Mouse (Mus musculus) gastrocnemius, postnatal 4 days (tissue): ENCODE data around the gene Tbc1d7. TPM values are rescaled to one million over a fixed set of nuclear protein-coding genes. Genes with fewer than 3 reads are reported as not detected.

Source experiments
- DNase-seq, 2 experiments: peaks; one replicate each; pipeline ENCODE4 v3.0.0; 2021 to 2022; ENCODE audit warnings: low spot score in 2 of 2, mixed read lengths in 2 of 2
- total RNA-seq, 2 experiments: library from RNA; stranded (reverse); gene quantifications; 2 replicates each; pipeline ENCODE4 v1.2.3; 2021

Tbc1d7 gene
- total RNA-seq, 2 experiments from 2014 or later, result 24.0 to 26.8 TPM

DNA sequence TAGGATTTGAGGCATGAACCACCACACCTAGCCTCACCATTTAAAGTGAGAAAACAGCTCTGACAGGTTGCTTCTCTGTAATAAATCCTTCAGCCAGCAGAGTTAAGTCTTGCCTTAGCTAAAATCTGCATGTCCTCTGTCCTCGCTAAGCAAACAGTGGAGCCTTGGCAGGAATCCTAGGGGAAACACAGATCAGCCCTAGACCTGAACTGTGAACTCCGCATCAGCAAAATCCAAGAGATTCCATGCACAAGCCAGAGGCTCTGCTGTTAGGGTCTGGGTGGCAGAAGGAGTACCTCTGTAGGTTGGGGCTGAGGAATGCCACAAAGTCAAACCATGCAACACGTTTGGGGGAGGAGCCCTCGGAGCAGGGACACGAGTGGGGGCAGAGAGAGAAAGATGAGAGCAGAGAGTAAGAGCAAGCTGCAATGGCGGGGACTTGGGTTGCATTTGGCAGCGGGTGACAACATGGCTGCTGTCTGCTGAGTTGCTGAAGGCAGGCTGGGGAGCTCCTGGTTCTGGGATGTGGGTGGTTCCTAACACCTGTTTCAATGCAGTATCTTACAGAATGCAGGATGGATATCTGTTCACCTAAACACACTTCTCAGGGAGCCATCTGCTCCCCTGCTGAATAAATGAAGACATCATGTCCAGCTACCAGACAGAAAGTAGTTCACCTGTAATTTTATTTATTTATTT is 26.4 kb downstream of the Tbc1d7 start:
- DNase-seq, result no peak

DNA sequence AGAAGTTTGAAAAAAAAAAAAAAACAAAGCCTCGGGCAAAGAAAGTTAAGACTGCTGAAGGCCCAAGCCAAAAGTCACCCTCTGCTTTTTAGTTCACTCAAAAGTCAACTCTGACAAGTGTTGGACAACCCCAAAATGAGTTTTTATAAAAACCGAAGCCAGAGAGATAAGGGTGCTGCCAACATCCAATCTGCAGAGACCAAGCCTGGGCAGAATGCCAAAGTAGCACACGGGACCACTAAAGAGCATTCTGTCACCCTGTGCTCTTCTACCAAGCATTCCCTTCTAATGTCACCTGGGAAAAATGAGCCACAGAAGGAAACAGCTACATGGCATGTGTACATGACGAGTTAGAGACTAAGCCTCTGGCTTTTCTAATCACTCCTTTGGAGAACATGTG is 36.8 kb downstream of the Tbc1d7 start:
- DNase-seq, result no peak

DNA sequence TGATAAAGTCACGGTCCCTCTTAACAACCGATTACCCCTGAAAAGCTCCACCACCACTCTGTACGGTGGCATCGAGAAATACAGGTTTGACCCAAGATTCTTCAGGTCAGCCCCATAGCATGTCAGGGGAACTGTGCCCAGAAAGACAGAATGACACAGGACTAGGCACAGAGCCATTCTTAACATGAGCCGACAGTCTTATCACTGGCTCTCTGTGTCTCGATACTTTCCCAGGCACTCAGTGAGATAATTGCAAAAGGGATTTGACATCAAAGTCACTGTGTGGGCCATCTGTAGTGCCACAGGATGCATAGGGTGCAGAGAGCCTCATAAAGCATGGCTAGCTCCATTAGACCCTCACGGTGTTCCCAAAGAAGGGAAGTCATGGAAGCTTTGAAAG is 37.9 kb downstream of the Tbc1d7 start:
- DNase-seq, result no peak

DNA sequence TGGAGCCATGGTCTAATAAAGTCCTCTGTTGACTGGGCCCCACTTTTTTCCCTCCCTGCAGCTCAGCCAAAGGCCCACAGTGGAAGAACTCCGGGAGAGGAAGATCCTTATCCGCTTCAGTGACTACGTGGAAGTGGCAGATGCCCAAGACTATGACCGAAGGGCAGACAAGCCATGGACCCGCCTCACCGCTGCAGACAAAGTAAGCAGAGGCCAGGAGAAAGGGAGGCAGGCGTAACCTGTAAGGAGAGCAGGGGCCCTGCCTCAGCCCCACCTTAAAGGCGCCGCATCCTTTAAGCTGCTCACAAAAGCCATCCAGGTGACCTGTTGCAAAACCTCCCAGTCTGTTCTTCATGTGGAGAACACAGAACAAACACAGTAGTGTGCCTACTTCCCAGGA is 38.4 kb downstream of the Tbc1d7 start:
- no peak for DNase-seq

DNA sequence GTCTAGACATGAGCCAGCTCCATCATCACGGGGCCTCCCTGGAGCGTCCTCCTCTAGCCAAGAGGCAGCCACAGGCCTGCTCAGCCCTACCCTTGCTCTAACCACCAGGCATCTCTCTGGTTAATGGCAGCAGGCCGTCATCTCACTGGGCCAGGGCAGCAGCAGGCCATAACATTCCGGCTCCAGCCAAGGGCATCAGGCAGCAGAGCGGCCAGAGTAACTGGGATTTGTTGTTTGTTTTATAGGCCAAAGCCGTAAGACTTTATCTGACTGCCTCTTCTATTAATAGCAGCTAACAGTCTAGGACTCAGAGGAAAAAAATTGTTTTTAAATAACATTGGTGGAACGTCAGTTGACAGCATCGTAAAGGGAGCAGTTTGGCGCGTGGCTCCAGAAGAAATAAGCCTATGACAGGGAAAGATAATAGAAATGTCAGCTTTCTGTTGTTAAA is 39.5 kb downstream of the Tbc1d7 start:
- peak in 1 of 2 experiments; percentile 37 for DNase-seq

DNA sequence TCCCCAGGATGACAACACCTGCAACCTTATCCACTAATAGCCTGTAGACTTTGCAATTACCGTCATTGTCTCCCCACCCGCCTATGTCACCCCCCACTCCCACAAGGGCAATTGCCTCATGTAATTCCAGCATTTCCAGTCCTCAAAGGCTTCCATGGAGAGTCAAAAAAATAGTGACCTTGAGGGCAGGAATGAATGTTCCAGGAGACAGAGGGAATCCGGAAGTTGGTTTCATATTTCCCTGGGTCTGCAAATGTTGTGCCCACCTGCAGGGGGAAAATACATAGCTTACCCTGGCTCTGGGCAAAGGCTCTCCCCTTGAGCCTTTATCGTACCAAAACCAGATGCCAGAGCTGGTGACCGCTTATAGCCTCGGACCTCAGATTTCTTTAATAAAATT is 41.1 kb downstream of the Tbc1d7 start:
- DNase-seq, result no peak

DNA sequence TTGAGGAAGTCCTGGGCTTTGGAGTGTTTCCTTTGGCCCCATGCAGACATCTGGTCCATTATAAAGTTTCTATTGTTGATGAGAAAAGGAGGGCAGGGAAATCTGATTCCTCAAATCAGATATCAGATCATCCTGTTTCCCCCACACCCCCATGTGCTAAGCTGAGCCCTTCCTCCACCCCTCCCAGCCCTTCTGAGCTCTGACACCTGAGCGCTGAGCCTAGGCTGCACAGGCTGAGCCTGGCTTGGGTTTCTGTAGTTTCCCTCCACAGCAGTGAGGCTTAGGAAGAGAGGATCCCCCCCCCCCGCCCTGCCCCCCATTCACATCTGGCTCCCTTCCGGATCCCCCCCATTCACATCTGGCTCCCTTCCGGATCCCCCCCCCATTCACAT is 46.6 kb downstream of the Tbc1d7 start:
- DNase-seq, result no peak

DNA sequence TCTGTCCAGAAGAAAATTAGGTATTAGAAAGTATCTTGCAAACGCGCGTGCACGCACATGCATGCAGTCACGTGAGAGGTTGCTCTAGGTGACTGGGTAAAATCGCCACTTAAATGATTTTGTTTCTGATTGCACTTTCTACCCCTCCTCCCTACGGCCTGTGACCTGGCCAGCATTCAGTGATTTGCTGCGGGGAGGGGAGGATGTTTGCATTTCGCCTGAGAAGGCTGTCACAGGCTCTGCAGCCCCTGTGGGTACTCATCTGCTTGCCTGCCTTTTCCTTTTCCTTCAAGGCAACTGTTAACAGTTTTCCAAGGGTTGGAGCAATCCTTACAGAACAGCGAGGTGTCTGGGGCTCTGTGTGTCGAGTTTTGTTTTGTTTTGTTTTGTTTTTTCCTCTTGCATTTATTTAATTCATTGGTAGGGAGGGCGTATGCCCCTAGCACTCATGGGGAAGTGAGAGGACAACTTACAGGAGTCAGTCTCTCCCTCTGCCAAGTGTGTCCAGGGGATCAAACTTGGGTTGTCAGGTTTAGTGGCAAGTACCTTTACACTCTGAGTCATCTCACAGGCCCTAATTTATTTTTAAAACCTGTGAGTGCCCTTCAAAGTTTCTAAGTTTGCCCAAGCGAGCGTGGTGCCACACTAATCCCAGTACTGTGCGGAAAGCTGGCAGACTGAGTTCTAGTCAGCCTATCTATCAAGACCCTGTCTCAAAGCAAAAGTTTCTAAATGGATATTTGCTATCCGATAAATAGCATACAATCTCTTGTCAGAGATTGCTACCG is 47.2 kb downstream of the Tbc1d7 start:
- DNase-seq, result no peak

DNA sequence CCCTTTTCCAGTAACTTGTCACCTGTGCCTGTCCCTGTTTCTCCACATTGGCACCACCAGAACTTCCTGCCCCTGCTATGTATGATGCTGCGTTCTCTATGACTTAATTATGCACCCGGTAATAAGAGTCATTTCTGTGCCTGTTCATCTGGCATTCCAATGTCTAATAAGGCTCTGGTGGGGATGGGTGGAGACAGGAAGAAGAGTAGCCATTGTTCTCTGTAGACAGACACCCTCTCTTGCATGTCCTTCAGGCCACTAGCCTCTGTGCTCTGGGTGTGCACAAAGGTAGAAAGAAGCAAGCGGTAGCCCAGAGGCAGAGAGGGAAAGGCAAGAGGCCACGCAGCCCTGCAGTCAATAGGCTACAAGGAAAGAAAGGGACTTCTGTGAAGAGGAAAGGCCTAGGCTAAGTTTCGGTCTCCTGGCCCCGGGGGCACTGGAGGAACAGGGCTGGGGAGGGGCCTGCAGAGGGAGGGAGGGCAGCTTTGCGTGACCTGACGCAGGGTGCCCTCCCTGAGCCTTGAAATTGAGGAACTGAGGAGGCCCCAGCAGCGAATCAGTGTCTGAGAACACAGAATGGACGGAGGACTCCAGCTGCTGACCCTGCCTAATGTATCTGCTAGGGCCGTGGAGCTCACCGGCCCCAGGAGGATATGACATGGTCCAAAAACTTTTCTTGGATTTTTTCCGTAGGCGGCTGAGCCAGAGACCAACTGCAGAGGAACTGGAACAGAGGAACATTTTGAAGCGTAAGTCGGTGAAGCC is 48.8 kb downstream of the Tbc1d7 start:
- peak in 1 of 2 experiments; percentile 39 for DNase-seq

DNA sequence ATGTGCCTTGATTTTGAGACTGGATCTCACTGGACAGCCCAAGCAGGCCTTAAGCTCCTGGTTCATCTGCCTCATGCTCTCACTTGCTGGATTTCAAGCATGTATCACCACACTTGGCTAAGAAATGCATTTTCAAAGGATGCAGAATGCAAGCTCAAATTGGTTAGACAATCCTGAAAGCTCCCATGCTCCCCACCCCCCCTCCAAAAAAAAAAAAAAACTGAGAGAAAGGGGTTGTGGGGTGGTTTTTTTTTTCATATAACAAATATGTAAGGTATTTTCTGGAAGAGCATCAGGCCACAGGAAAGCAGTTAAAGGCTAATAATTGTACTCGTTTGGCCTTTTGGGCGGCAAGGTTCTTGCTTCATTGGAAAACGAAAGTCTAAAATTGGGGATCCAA is 58.2 kb downstream of the Tbc1d7 start:
- no peak for DNase-seq

DNA sequence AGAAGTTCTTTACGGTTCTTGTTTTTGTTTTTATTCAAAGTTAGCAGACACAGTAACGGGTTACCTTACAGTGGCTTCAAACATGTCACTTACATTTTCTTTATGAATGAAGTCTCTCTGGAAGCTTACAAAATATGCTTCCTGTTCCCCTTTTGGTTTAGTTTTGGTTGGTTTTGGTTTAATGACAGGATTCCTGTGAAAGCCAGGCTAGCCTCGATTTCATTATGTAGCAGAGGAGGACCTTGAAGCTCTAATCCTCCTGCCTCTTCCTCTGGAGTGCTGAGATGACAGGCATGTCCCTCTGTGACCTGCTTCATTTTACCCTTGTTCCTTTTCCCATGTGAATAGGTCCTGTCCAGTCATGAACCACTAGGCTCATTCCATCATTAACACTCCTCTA is 58.6 kb downstream of the Tbc1d7 start:
- no peak for DNase-seq

DNA sequence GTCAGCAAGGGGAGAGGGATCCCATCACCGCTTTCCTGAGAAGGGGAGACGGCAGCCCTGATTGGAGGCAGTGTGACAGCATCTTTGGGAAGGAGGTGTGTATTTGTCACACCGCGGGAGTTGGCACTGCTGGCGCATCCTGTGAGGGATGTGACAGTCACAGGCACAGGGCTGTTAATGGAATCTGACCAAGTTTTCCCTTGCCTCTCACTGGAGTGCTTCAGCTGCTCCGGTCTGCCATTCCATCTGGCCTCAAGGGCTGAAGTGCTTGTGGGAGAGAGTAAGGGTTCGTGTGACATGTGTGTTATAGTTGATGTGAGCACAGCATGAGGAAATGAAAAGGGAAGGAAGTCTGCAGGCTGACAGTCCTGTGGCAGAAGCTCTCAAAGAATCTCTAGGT is 59.0 kb downstream of the Tbc1d7 start:
- no peak for DNase-seq

DNA sequence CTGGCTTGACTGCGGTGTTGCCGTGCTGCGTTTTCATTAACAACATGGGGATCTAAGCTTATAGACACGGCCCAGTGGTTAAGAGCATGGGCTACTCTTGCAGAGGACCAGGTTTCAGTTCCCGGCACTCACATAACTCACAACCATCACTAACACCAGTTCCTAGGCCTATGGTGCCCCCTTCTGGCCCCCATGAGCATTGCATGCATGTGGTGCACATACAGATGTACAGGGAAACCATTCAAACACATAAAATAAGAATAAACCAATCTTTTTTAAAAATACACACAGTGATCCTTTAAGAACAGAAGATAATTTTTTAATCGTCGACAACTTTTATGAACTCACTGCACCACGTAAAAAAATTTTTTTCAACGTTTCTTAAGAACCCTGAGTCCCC is 66.8 kb downstream of the Tbc1d7 start:
- no peak for DNase-seq

DNA sequence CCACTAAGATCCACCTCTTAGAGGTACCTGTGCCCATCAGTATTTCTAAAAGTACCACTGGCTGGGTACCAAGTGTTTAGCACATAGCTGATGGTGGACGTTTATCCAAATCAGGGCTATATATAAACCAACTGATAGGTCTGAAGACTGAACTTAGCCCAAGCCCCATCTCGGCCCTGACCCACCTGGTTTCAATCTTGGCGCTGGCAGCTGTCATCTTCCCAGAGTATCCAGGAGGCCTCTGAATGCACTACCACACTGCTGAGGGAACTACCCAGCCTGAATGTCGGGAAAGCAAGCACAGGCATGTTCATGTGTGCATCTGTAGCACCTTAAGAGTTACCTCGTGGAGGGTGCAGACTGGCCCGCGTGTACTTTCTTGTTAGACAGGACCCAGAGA is 68.4 kb downstream of the Tbc1d7 start:
- no peak for DNase-seq

Other genes starting within 250 kb of the Tbc1d7 start
- gene Gfod1, start 132.7 kb upstream of the Tbc1d7 start, total RNA-seq, result 1 to 10 TPM; 5.2 to 6.4 TPM
- gene Sirt5, start 194.0 kb upstream of the Tbc1d7 start, total RNA-seq, result 10 to 100 TPM; 12.8 to 15.2 TPM
- 100 to 1,000 TPM; 142 to 149 TPM for gene Nol7, start 226.9 kb upstream of the Tbc1d7 start, total RNA-seq